ENCODE assay signal across 15 mouse cellular contexts in genomic region chr15:72360463-72361030, GRCm38 (mm10).
DNase-seq lines count a peak whose midpoint lies in the region; ATAC-seq and TF ChIP-seq lines count a peak whose summit lies in the region.
"Had no signal": no experiment of that assay in that cellular context is flagged by ENCODE, and none has a peak within 500 bp of the region (broad histone marks: within the 10 kb centered on the region; RNA-seq: fewer than 3 reads in every experiment).

No protein-coding gene starts in this region.

- H3K4me1 ChIP-seq in megakaryocyte, embryonic 14.5 days: peaks cover 4% of the 10 kb centered on the region; the same call in 1 of the 2 replicates
- H3K4me1 ChIP-seq in forebrain, postnatal 0 days (ENCODE audit: insufficient read depth): no peaks in the 10 kb centered on the region
- H3K4me1 ChIP-seq: heart, embryonic 12.5 days; hindbrain, embryonic 13.5 days; kidney, embryonic 15.5 days; liver, embryonic 15.5 days; stomach, embryonic 15.5 days had no signal

- H3K27ac ChIP-seq in forebrain, postnatal 0 days (ENCODE audit: low read depth, low read length): no peak overlapping the region
- H3K27ac ChIP-seq: hindbrain, embryonic 13.5 days; kidney, embryonic 15.5 days; liver, embryonic 15.5 days; macrophage; stomach, embryonic 15.5 days had no signal

- no peak for ATAC-seq in megakaryocyte, adult 5-6 weeks (ENCODE audit: poor library complexity, severe bottlenecking)
- ATAC-seq in forebrain, postnatal 0 days: peak; percentile 58
- ATAC-seq: activated CD4-positive, CD25-positive, alpha-beta regulatory T cell, adult 4 months had no signal

- 74% methylated on average over 4 of the region's 4 CpGs for WGBS in forebrain, postnatal 0 days

- peak; percentile 3 to 46 for DNase-seq in frontal cortex, postnatal 36 days (ENCODE audit: low spot score in 2 of 2)
- no peak for DNase-seq in frontal cortex, postnatal 10 days (ENCODE audit: low spot score in 2 of 2)
- DNase-seq in cerebellum, adult 11-12 months: peak; percentile 99
- DNase-seq in forebrain, postnatal 0 days: peak; percentile 27
- DNase-seq in heart, postnatal 4 days: no peak
- no peak for DNase-seq in ovary, postnatal 10 days (ENCODE audit: low spot score)

- H3K36me3 ChIP-seq in megakaryocyte, embryonic 14.5 days (replicated peaks; ENCODE audit: low read length): no peaks in the 10 kb centered on the region
- H3K36me3 ChIP-seq in forebrain, postnatal 0 days (ENCODE audit: insufficient read depth): no peaks in the 10 kb centered on the region
- H3K36me3 ChIP-seq: heart, embryonic 12.5 days; hindbrain, embryonic 13.5 days; kidney, embryonic 15.5 days; liver, embryonic 15.5 days; stomach, embryonic 15.5 days had no signal

- H3K9ac ChIP-seq in forebrain, postnatal 0 days: no peak overlapping the region
- H3K9ac ChIP-seq: heart, embryonic 12.5 days; hindbrain, embryonic 13.5 days; kidney, embryonic 15.5 days; liver, embryonic 15.5 days; stomach, embryonic 15.5 days had no signal

- peak overlapping the region; percentile 20 for H3K4me3 ChIP-seq in megakaryocyte, embryonic 14.5 days (replicated peaks)
- no peak overlapping the region for H3K4me3 ChIP-seq in forebrain, postnatal 0 days (ENCODE audit: low read depth, low read length)
- H3K4me3 ChIP-seq: heart, embryonic 12.5 days; hindbrain, embryonic 13.5 days; kidney, embryonic 15.5 days; liver, embryonic 15.5 days; stomach, embryonic 15.5 days had no signal

- H3K9me3 ChIP-seq in megakaryocyte, embryonic 14.5 days: no peaks in the 10 kb centered on the region
- no peaks in the 10 kb centered on the region for H3K9me3 ChIP-seq in forebrain, postnatal 0 days (ENCODE audit: low read length)
- H3K9me3 ChIP-seq: hindbrain, embryonic 13.5 days; kidney, embryonic 15.5 days; liver, embryonic 15.5 days; stomach, embryonic 15.5 days had no signal

- TF ChIP-seq CTCF in forebrain, postnatal 0 days (IDR thresholded peaks at IDR 0.05; ENCODE audit: low read depth): no peak

- H3K4me2 ChIP-seq in forebrain, postnatal 0 days (ENCODE audit: low read depth): no peak overlapping the region
- H3K4me2 ChIP-seq: heart, embryonic 12.5 days; hindbrain, embryonic 13.5 days; kidney, embryonic 15.5 days; liver, embryonic 15.5 days; stomach, embryonic 15.5 days had no signal

- peaks cover 2% of the 10 kb centered on the region for H3K27me3 ChIP-seq in megakaryocyte, embryonic 14.5 days (replicated peaks)
- no peaks in the 10 kb centered on the region for H3K27me3 ChIP-seq in forebrain, postnatal 0 days (ENCODE audit: insufficient read depth, low read length)
- H3K27me3 ChIP-seq: heart, embryonic 12.5 days; hindbrain, embryonic 13.5 days; kidney, embryonic 15.5 days; liver, embryonic 15.5 days; stomach, embryonic 15.5 days had no signal

Comparison
In these comparisons a context has a peak if more than half of its experiments do, and no peak if none do; other contexts are left out.
1. DNase-seq: peak in frontal cortex, postnatal 36 days (2 of 2), cerebellum, adult 11-12 months (single experiment) and forebrain, postnatal 0 days (single experiment); none in frontal cortex, postnatal 10 days (0 of 2), heart, postnatal 4 days (single experiment) and ovary, postnatal 10 days (single experiment).